Mouse (Mus musculus): ENCODE data around the gene Scimp. TPM values are rescaled to one million over a fixed set of nuclear protein-coding genes. Genes with fewer than 3 reads are reported as not detected.

The Scimp gene
- total RNA-seq (2014; fragmentation: Nextera tagmentation) (not detected in 2 replicates), total RNA-seq (2017) (not detected in 2 replicates), polyA plus RNA-seq (2012) (not detected in 2 replicates)

DNA sequence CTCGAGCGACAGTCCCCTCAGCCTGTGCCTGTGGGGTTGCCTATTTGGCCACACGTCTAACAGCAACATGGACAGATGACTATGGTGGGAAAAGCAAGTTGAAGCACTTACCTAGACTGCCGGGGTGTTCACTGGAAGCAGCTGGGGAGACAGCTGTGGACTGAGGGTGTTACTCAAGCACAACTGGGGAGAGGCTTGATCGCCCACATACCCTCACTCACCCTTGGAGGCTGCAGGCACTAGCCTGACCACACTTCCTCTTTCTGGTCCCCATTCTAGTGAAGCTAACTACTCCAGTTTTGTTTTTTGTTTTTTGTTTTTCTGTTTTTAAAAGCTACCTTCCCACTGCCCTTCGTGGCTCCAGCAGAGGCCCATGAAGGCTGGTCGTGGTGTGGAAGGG, at the start of gene Scimp:
Gene Scimp (minus strand): TSS at position 222 of the 400 bp plus-strand sequence.
- TF ChIP-seq GATA2 (IDR thresholded peaks at IDR 0.05; ENCODE audit: borderline replicate concordance, low read depth, low read length) (no peak), CTCF (IDR thresholded peaks at IDR 0.05; ENCODE audit: low read depth, low read length) (no peak), TAL1 (conservative IDR thresholded peaks at IDR 0.05; ENCODE audit: low read depth, low read length) (no peak), GATA1 (IDR thresholded peaks at IDR 0.05; ENCODE audit: borderline replicate concordance, low read length) (no peak), POLR2AphosphoS5 (IDR thresholded peaks at IDR 0.05; ENCODE audit: insufficient replicate concordance, low read depth, low read length) (no peak)
- DNase-seq (ENCODE audit: low spot score) (no peak), ATAC-seq (ENCODE audit: extremely low read depth, insufficient number of reproducible peaks, low FRiP score, poor library complexity, severe bottlenecking) (no peak)
- H3K27me3 ChIP-seq (ENCODE audit: insufficient read depth, low read length) = peaks cover 45% of the 10 kb centered on the region
- no peaks in the 10 kb centered on the region for H3K9me3 ChIP-seq (replicated peaks)
- peaks cover 18% of the 10 kb centered on the region for H3K4me1 ChIP-seq (ENCODE audit: insufficient read depth, low read depth, low read length)
- H3K4me3 ChIP-seq (ENCODE audit: low read depth, low read length) = no peak within 1 kb of the TSS
- H3K36me3 ChIP-seq (replicated peaks) = no peaks in the 10 kb centered on the region

DNA sequence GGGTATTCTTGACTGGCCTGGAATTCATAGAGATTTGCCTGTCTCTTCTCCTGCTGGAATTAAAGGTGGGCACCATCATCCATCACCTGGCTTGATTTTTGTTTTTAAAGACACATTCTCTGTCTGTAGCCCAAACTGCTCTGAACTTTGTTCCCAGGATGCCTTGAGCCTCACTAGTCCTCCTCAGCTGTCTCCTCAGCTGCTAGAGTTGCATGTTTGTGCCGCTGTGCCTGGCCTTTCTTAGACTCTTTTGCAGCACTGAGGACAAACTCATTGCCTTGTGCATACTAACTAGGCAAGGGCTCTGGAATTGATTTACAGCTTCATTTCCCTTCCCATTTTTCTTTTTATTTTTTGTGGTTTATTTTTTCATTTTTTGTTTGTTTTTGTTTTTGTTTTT, 48.0 kb upstream of the Scimp start:
- no peaks in the 10 kb centered on the region for H3K9me3 ChIP-seq (replicated peaks)
- no peaks in the 10 kb centered on the region for H3K27me3 ChIP-seq (ENCODE audit: insufficient read depth, low read length)
- peaks cover 40% of the 10 kb centered on the region for H3K4me1 ChIP-seq (ENCODE audit: insufficient read depth, low read depth, low read length)
- DNase-seq (ENCODE audit: low spot score) (no peak), ATAC-seq (ENCODE audit: extremely low read depth, insufficient number of reproducible peaks, low FRiP score, poor library complexity, severe bottlenecking) (no peak)
- TF ChIP-seq TAL1 (conservative IDR thresholded peaks at IDR 0.05; ENCODE audit: low read depth, low read length) (no peak), GATA2 (IDR thresholded peaks at IDR 0.05; ENCODE audit: borderline replicate concordance, low read depth, low read length) (no peak), POLR2AphosphoS5 (IDR thresholded peaks at IDR 0.05; ENCODE audit: insufficient replicate concordance, low read depth, low read length) (no peak), GATA1 (IDR thresholded peaks at IDR 0.05; ENCODE audit: borderline replicate concordance, low read length) (no peak), CTCF (IDR thresholded peaks at IDR 0.05; ENCODE audit: low read depth, low read length) (no peak)
- H3K36me3 ChIP-seq (replicated peaks) = peaks cover 13% of the 10 kb centered on the region
- no peak overlapping the region for H3K4me3 ChIP-seq (ENCODE audit: low read depth, low read length)

DNA sequence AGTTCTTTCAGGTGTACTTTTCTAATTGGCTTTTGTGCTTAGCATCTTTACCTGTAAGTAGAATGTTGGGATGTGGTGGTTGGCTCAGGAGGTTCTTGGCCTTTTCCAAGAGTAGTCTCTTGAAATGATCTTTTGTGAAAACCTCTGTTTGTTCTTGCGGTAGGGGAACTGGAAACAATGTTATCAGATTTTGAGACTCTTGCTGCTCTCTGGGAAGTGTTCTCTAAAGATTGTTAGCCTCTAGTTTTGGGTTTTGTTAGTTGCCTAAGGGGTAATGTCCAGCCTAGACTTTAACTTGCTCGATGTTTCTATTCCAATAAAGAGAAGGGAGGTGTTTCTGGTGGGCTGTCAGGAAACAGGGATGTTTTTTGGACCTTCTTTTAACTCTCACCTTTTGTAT, 33.6 kb upstream of the Scimp start:
- no peak for DNase-seq (ENCODE audit: low spot score)
- ATAC-seq (ENCODE audit: extremely low read depth, insufficient number of reproducible peaks, low FRiP score, poor library complexity, severe bottlenecking) = no peak
- no peak for TF ChIP-seq TAL1 (conservative IDR thresholded peaks at IDR 0.05; ENCODE audit: low read depth, low read length)
- no peak for TF ChIP-seq POLR2AphosphoS5 (IDR thresholded peaks at IDR 0.05; ENCODE audit: insufficient replicate concordance, low read depth, low read length)
- peaks cover 5% of the 10 kb centered on the region; the same call in 1 of the 2 replicates for H3K27me3 ChIP-seq (ENCODE audit: insufficient read depth, low read length)
- H3K36me3 ChIP-seq (replicated peaks) = peaks cover 5% of the 10 kb centered on the region
- peaks cover 40% of the 10 kb centered on the region for H3K4me1 ChIP-seq (ENCODE audit: insufficient read depth, low read depth, low read length)
- no peaks in the 10 kb centered on the region for H3K9me3 ChIP-seq (replicated peaks)
- peak overlapping the region; percentile 91 for H3K4me3 ChIP-seq (ENCODE audit: low read depth, low read length)

DNA sequence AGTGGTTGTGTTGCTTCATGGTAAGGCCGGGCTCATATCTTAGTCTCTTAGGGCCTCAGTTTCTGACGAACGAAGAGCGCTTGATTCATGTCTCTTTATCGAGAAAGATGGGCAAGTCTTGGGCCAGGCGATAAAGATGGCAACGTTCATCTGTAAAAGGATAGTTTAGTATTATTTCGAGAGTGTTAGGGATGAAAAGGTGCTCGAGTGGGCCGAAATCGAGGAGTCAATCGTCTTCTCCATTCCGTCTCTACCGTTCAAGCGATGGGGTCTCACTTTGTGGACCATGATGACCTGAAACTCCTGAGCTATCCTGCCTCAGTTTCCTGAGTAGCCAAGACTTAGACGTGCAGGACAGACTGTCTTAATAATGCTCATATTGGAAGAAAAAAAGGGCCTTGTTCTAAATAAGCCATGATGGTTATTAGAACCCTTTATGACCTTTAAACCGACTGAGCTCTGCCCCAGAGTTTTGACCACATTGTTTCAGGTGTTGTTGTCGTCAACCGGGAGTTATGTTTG, 33.1 kb upstream of the Scimp start:
- no peak for ATAC-seq (ENCODE audit: extremely low read depth, insufficient number of reproducible peaks, low FRiP score, poor library complexity, severe bottlenecking)
- Histone ChIP-seq H3K36me3 (replicated peaks) (peaks cover 5% of the 10 kb centered on the region), H3K27me3 (ENCODE audit: insufficient read depth, low read length) (peaks cover 9% of the 10 kb centered on the region), H3K9me3 (replicated peaks) (no peaks in the 10 kb centered on the region), H3K4me1 (ENCODE audit: insufficient read depth, low read depth, low read length) (peaks cover 36% of the 10 kb centered on the region), H3K4me3 (ENCODE audit: low read depth, low read length) (peak overlapping the region; percentile 91)
- no peak for TF ChIP-seq GATA1 (IDR thresholded peaks at IDR 0.05; ENCODE audit: borderline replicate concordance, low read length)
- no peak for TF ChIP-seq POLR2AphosphoS5 (IDR thresholded peaks at IDR 0.05; ENCODE audit: insufficient replicate concordance, low read depth, low read length)
- TF ChIP-seq GATA2 (IDR thresholded peaks at IDR 0.05; ENCODE audit: borderline replicate concordance, low read depth, low read length) = no peak
- TF ChIP-seq TAL1 (conservative IDR thresholded peaks at IDR 0.05; ENCODE audit: low read depth, low read length) = no peak
- no peak for TF ChIP-seq CTCF (IDR thresholded peaks at IDR 0.05; ENCODE audit: low read depth, low read length)
- no peak for DNase-seq (ENCODE audit: low spot score)

DNA sequence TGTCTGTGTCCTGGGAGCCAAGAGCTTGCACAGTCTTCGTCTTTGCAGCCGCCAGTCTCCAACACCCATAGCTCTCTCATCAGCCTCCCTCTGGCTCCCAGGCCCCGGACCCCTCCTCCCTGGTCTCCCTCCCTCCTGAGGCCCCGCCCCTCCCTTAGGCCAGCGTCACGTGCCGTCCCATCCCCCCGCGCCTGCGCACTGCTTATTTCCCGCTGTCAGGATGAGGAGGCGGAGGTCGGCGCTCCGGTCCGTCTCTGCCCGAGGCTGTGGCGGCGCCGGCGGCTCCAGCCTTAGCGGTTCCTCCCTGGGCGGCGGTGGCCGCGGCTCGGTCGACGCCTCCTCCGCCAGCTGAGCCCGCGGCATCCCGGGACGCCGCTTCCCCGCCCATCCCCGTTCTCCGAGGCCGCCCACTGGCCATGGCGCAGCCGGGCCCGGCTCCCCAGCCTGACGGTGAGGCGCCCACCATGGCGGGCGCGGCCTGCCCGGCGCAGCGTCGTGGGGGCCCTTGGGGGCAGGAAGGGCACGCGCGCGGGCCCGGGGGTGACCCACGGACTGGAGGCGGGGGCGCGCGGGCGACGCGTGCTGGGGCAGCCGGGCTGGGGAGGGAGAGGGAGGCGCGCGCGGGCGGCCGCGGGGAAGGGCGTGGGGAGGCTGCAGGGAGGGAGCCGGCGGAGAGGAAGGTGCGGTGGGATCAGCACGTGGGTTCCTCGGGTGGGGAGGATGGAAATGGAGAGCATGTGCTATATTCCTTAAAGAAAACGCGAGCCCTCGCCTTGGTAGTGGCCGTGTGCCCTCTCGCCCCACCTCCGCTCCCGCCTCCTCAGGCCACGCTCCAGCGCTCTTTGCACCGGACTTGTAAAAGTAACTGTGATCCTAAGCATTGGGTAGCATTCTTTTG, 32.4 kb upstream of the Scimp start, which contains the start of gene Rabep1:
Gene Rabep1 (plus strand): TSS at position 220 of the 898 bp plus-strand sequence.
- DNase-seq (ENCODE audit: low spot score) = peak; percentile 83
- peaks cover 9% of the 10 kb centered on the region for H3K27me3 ChIP-seq (ENCODE audit: insufficient read depth, low read length)
- H3K36me3 ChIP-seq (replicated peaks) = peaks cover 5% of the 10 kb centered on the region
- peak; percentile 75 for ATAC-seq (ENCODE audit: extremely low read depth, insufficient number of reproducible peaks, low FRiP score, poor library complexity, severe bottlenecking)
- TF ChIP-seq CTCF (IDR thresholded peaks at IDR 0.05; ENCODE audit: low read depth, low read length) (no peak), GATA1 (IDR thresholded peaks at IDR 0.05; ENCODE audit: borderline replicate concordance, low read length) (no peak), TAL1 (conservative IDR thresholded peaks at IDR 0.05; ENCODE audit: low read depth, low read length) (no peak), POLR2AphosphoS5 (IDR thresholded peaks at IDR 0.05; ENCODE audit: insufficient replicate concordance, low read depth, low read length) (no peak), GATA2 (IDR thresholded peaks at IDR 0.05; ENCODE audit: borderline replicate concordance, low read depth, low read length) (no peak)
- H3K9me3 ChIP-seq (replicated peaks) = no peaks in the 10 kb centered on the region
- H3K4me3 ChIP-seq (ENCODE audit: low read depth, low read length) = peak within 1 kb of the TSS; percentile 91
- peaks cover 36% of the 10 kb centered on the region for H3K4me1 ChIP-seq (ENCODE audit: insufficient read depth, low read depth, low read length)
